Mouse (Mus musculus) hematopoietic stem cell, adult 5-6 weeks (primary cell): ENCODE measurements around the gene Kcnc3. TPM values are rescaled to one million over a fixed set of nuclear protein-coding genes. Genes with fewer than 3 reads are reported as not detected.

Source experiments
- ATAC-seq, 2 experiments: fragments of 125-278 bp in 1 of 2; replicated peaks in 1 of 2; 2 replicates each; pipeline ENCODE4 v1.8.0; 2016 to 2017; ENCODE audit warnings: inconsistent platforms in 2 of 2, mild to moderate bottlenecking in 2 of 2, moderate number of reproducible peaks in 2 of 2, low read depth in 1 of 2, moderate TSS enrichment in 1 of 2; ENCODE audit not compliant: low FRiP score in 2 of 2, poor library complexity in 2 of 2, severe bottlenecking in 2 of 2, insufficient read depth in 1 of 2, low TSS enrichment in 1 of 2
- total RNA-seq: library from RNA; stranded (forward); fragments of 172-1452, 232-1000 nt; gene quantifications from 2 replicates; pipeline ENCODE4 v1.2.3, GENCODE M21; 2017

The Kcnc3 gene
- total RNA-seq, 1 experiment from 2014 or later, result not detected

- ATAC-seq, result no peak
Observed at GRCm38 (mm10) chr7:44606171-44606901, 15.9 kb downstream of the Kcnc3 start.

DNA sequence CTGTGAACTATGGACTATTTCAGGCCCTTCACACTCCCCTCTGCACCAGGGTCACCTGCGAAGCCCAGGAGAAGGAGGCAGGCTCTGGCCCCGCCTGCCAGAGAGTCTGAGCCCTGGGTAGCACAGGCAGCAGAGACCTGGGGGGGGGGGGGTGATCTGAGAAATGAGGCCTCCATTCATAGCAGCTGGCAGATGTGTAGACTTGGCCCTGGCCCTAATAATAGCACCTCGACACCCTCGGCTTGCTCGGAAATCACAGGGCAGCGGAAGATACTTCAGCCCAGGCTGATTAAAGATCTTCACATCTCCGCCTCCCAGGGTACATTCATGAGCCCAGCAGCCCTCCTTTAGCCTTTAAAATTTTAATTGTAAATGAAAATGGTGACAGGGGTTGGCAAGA is 21.7 kb downstream of the Kcnc3 start:
- no peak for ATAC-seq

DNA sequence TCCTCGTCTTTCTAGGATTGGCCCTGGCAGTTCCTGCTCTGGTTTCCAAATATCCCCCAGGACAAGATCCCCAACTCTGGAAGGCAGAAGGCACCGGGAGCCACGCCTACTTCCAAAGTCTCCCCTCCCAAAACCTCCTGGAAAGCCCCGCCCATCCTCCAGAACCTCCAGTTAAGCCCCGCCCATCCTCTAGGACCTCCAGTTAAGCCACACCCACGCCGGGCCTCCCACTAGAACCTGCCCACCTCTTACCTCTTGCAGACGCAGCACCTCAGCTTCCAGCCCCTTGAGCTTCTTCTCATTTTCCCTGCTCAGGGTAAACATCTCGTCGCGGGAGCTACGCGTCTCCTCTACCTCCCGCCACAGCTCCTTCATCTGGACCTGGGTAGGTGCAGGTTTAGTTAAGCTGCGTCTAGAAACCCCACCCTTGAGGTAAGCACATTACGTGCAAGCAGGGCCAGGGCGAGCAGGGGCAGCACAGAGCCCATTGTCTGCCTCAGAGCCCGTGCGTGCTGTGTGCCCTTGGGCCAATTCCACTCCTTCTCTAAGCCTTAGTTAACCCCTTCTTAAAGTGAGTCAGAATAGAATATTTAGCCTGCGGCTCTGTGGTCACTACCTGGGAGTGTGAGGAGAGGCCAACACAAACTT is 23.7 kb downstream of the Kcnc3 start:
- ATAC-seq, result no peak

- no peak for ATAC-seq
Observed at GRCm38 (mm10) chr7:44615309-44615708, 24.8 kb downstream of the Kcnc3 start.

DNA sequence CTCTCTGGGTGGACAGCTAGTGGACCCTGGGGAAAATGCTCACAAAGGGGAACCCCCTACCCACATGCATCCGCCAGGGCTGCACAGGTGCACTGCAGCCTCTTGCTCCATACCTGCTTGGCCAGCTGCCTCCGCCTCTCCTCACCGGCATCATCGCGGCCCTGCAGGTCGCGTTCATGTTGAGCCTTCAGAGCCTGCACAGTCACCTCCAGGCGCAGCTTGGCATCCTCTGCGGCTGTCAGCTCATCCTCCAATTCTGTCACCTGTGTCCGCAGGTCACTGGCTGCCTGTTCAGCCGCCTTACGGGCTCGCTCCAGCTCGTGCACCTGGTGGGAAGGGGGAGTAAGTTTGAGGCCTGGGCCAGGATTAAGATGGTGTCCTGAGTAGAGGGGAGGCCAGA is 25.5 kb downstream of the Kcnc3 start:
- no peak for ATAC-seq

- ATAC-seq, result no peak
Observed at GRCm38 (mm10) chr7:44617059-44617458, 26.6 kb downstream of the Kcnc3 start.

GRCm38 (mm10) chr7:44623714-44624542 is 33.5 kb downstream of the Kcnc3 start:
- ATAC-seq, result peak; percentile 95 to 98

DNA sequence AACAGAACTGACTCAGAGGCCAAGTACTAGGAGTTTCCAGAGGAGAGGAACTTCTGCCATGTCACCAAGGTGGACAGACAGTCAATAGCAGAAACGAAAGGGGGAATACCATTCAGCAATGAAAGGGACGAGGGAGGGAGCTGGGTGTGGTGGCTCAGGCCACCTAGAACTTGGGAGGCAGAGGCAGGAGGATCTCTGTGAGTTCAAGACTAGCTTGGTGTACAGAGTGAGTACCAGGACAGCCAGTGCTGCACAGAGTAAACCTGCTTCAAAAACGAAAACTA is 34.0 kb downstream of the Kcnc3 start:
- no peak for ATAC-seq

GRCm38 (mm10) chr7:44624828-44625227 is 34.4 kb downstream of the Kcnc3 start:
- ATAC-seq, result no peak

- ATAC-seq, result no peak
Observed at GRCm38 (mm10) chr7:44625241-44626067, 35.0 kb downstream of the Kcnc3 start.

DNA sequence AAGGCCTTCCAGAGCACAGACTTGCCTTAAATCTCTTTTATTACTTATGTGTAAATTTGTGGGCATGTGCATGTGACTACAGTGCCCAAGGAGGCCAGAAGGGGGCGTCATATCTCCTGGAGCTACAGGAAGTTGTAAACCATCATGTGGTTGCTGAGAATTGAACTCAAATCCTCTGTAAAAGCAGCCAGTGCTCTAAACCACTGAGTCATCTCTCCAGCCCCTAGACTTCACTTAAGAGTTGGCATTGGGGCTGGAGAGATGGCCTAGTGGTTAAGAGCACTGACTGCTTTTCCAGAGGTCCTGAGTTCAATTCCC is 35.6 kb downstream of the Kcnc3 start:
- ATAC-seq, result no peak

GRCm38 (mm10) chr7:44626966-44627365 is 36.5 kb downstream of the Kcnc3 start:
- ATAC-seq, result no peak

- no peak for ATAC-seq
Observed at GRCm38 (mm10) chr7:44628402-44629034, 38.1 kb downstream of the Kcnc3 start.

- ATAC-seq, result no peak
Observed at GRCm38 (mm10) chr7:44630437-44630836, 40.0 kb downstream of the Kcnc3 start.

GRCm38 (mm10) chr7:44632676-44633075 is 42.2 kb downstream of the Kcnc3 start:
- ATAC-seq, result no peak

DNA sequence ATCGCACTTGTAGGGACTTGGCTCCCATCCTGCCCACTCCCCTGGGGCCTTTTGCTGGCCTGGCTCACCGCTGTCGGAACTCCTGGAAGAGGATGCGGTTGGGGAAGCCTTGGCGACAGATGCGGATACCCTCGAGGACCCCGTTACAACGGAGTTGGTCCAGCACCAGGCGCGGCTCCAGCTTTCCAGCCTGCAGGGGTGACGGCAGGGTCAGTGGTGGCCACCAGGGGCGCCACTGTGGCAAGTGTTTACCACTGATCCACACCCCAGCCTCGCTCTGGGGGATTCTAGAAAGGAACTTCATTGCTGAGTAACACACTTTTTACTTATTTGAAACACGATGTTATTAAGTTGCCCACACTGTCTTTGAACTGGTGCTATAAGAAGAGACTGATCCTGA is 42.9 kb downstream of the Kcnc3 start:
- ATAC-seq, result peak in 1 of 2 experiments; percentile 59; a peak in 1 of 4 replicates

DNA sequence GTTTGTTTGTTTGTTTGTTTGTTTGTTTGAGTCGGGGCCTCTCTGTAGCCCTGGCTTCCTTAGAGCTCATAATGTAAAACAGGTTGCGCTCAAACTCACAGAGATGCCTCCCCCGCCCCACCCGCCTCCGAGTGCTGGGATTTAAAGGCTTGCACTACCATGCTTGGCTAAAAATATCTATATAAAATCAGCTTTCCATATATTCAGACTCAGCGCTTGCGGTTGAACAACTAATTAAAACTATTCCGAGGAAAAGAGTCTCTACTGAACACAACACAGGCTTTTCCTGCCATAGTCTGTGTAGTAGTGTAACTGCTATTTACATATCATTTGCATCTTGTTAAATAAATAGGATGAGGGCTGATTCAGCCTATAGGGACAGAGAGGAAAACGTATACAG is 46.2 kb downstream of the Kcnc3 start:
- ATAC-seq, result no peak
